Comparison of ENCODE assay signal across 16 mouse cellular contexts in genomic region chr11:43147380-43147779, GRCm38 (mm10). TPM values are rescaled to one million over a fixed set of nuclear protein-coding genes. Genes with fewer than 3 reads are reported as not detected.
DNase-seq lines count a peak whose midpoint lies in the region; ATAC-seq and TF ChIP-seq lines count a peak whose summit lies in the region.
"Had no signal": no experiment of that assay in that cellular context is flagged by ENCODE, and none has a peak within 500 bp of the region (broad histone marks: within the 10 kb centered on the region; RNA-seq: fewer than 3 reads in every experiment).

No protein-coding gene starts in this region.

- H3K4me1 ChIP-seq in hindbrain, embryonic 16.5 days (ENCODE audit: control insufficient read depth, insufficient read depth, low read depth, low read length) = no peaks in the 10 kb centered on the region
- no peaks in the 10 kb centered on the region for H3K4me1 ChIP-seq in hindbrain, embryonic 14.5 days (replicated peaks; ENCODE audit: control insufficient read depth, insufficient read depth, low read length)
- H3K4me1 ChIP-seq in midbrain, postnatal 0 days (ENCODE audit: insufficient read depth, low read length) = no peaks in the 10 kb centered on the region
- H3K4me1 ChIP-seq in midbrain, embryonic 10.5 days = no peaks in the 10 kb centered on the region
- H3K4me1 ChIP-seq: megakaryocyte, embryonic 14.5 days had no signal

- H3K36me3 ChIP-seq in hindbrain, embryonic 16.5 days (ENCODE audit: control insufficient read depth, insufficient read depth, low read length) = no peaks in the 10 kb centered on the region
- no peaks in the 10 kb centered on the region for H3K36me3 ChIP-seq in hindbrain, embryonic 14.5 days (replicated peaks; ENCODE audit: control insufficient read depth, insufficient read depth)
- H3K36me3 ChIP-seq in midbrain, postnatal 0 days (ENCODE audit: insufficient read depth, low read length) = no peaks in the 10 kb centered on the region
- H3K36me3 ChIP-seq in midbrain, embryonic 10.5 days = no peaks in the 10 kb centered on the region

- H3K4me2 ChIP-seq in hindbrain, embryonic 16.5 days (ENCODE audit: low read length) = no peak overlapping the region
- H3K4me2 ChIP-seq in hindbrain, embryonic 14.5 days (replicated peaks) = no peak overlapping the region
- no peak overlapping the region for H3K4me2 ChIP-seq in midbrain, postnatal 0 days (ENCODE audit: low read depth, low read length, poor library complexity, severe bottlenecking)

- no peak overlapping the region for H3K27ac ChIP-seq in hindbrain, embryonic 16.5 days (ENCODE audit: low read depth, low read length)
- no peak overlapping the region for H3K27ac ChIP-seq in hindbrain, embryonic 14.5 days
- H3K27ac ChIP-seq in midbrain, postnatal 0 days (ENCODE audit: low read depth, low read length) = no peak overlapping the region
- no peak overlapping the region for H3K27ac ChIP-seq in midbrain, embryonic 10.5 days (replicated peaks)

- 38% methylated on average over 2 of the region's 2 CpGs for WGBS in hindbrain, embryonic 16.5 days
- WGBS in hindbrain, embryonic 14.5 days = 65% methylated on average over 2 of the region's 2 CpGs
- 55% methylated on average over 2 of the region's 2 CpGs for WGBS in midbrain, postnatal 0 days
- WGBS in midbrain, embryonic 10.5 days = 62% methylated on average over 2 of the region's 2 CpGs

- H3K4me3 ChIP-seq in hindbrain, embryonic 16.5 days (ENCODE audit: low read length) = no peak overlapping the region
- H3K4me3 ChIP-seq in hindbrain, embryonic 14.5 days (replicated peaks; ENCODE audit: low read length) = no peak overlapping the region
- no peak overlapping the region for H3K4me3 ChIP-seq in midbrain, postnatal 0 days (ENCODE audit: low read depth, low read length)
- H3K4me3 ChIP-seq in midbrain, embryonic 10.5 days = no peak overlapping the region
- H3K4me3 ChIP-seq: megakaryocyte, embryonic 14.5 days; myocyte had no signal

- H3K27me3 ChIP-seq in hindbrain, embryonic 16.5 days (replicated peaks; ENCODE audit: control insufficient read depth, insufficient read depth, low read length) = no peaks in the 10 kb centered on the region
- no peaks in the 10 kb centered on the region for H3K27me3 ChIP-seq in hindbrain, embryonic 14.5 days (ENCODE audit: control insufficient read depth, insufficient read depth, low read length)
- H3K27me3 ChIP-seq in midbrain, postnatal 0 days (ENCODE audit: insufficient read depth, low read length) = no peaks in the 10 kb centered on the region
- H3K27me3 ChIP-seq in midbrain, embryonic 10.5 days (ENCODE audit: low read depth, poor library complexity, severe bottlenecking) = no peaks in the 10 kb centered on the region
- H3K27me3 ChIP-seq: megakaryocyte, embryonic 14.5 days had no signal

- H3K9me3 ChIP-seq in hindbrain, embryonic 16.5 days (ENCODE audit: control insufficient read depth, low read length) = no peaks in the 10 kb centered on the region
- H3K9me3 ChIP-seq in hindbrain, embryonic 14.5 days (ENCODE audit: control insufficient read depth, low read length) = no peaks in the 10 kb centered on the region
- no peaks in the 10 kb centered on the region for H3K9me3 ChIP-seq in midbrain, postnatal 0 days (ENCODE audit: low read length)
- no peaks in the 10 kb centered on the region for H3K9me3 ChIP-seq in midbrain, embryonic 10.5 days (replicated peaks)
- H3K9me3 ChIP-seq: megakaryocyte, embryonic 14.5 days had no signal

- peak; percentile 77 for ATAC-seq in hindbrain, embryonic 16.5 days
- no peak; the same call in 1 of the 2 replicates for ATAC-seq in hindbrain, embryonic 14.5 days (ENCODE audit: low FRiP score)
- no peak for ATAC-seq in midbrain, postnatal 0 days (ENCODE audit: low FRiP score)
- ATAC-seq: inflammation-experienced regulatory T-cells, adult 6 months; liver, postnatal 0 days had no signal

- DNase-seq in hindbrain, embryonic 14.5 days (ENCODE audit: low spot score) = no peak
- peak; percentile 47 for DNase-seq in midbrain, postnatal 0 days (ENCODE audit: low spot score)
- DNase-seq in midbrain, embryonic 10.5 days (ENCODE audit: low spot score) = no peak
- DNase-seq in brain, adult 2 months (ENCODE audit: low read depth, low spot score) = peak; percentile 29
- DNase-seq in layer of hippocampus, adult 9-11 months = peak; percentile 18
- DNase-seq in spleen, adult 12 weeks (ENCODE audit: low spot score) = no peak
- no peak for DNase-seq in lung, postnatal 10 days
- DNase-seq: cerebellum, adult 8-10 months; heart, adult 18-20 months; liver, postnatal 0 days; thymus, postnatal 36 days had no signal

- no peak for TF ChIP-seq CTCF in midbrain, postnatal 0 days (IDR thresholded peaks at IDR 0.05)

- H3K9ac ChIP-seq in hindbrain, embryonic 16.5 days (ENCODE audit: low read depth, low read length) = no peak overlapping the region
- no peak overlapping the region for H3K9ac ChIP-seq in hindbrain, embryonic 14.5 days
- H3K9ac ChIP-seq in midbrain, postnatal 0 days (replicated peaks; ENCODE audit: low read length, poor library complexity, severe bottlenecking) = no peak overlapping the region
- H3K9ac ChIP-seq: liver, postnatal 0 days had no signal

RNA-seq across cellular contexts. Expression of gene Atp10b, which starts 2.3 kb away (rescaled TPM):
- polyA plus RNA-seq in hindbrain, embryonic 16.5 days (2015; fragmentation: Nextera tagmentation; extraction: Ambion mirVana) = 0.27 and 0.31 TPM in 2 replicates
- 0.46 and 0.59 TPM in 2 replicates for polyA plus RNA-seq in hindbrain, embryonic 14.5 days (2014; fragmentation: Nextera tagmentation; extraction: Ambion mirVana)
- 1.4 and 1.8 TPM in 2 replicates for total RNA-seq in midbrain, postnatal 0 days (2014; rRNA removed)
- polyA plus RNA-seq in midbrain, postnatal 0 days (2015; fragmentation: Nextera tagmentation; extraction: Ambion mirVana) = 0.32 and 0.33 TPM in 2 replicates
- 0.02 and 0.04 TPM in 2 replicates for polyA plus RNA-seq in midbrain, embryonic 10.5 days (2016; fragmentation: Nextera tagmentation; extraction: Ambion mirVana)
- total RNA-seq: heart, postnatal 10 days had no signal
- polyA plus RNA-seq: liver, postnatal 0 days had no signal

Comparison
In these comparisons a context has a peak if more than half of its experiments do, and no peak if none do; other contexts are left out.
1. DNase-seq: peak in midbrain, postnatal 0 days (single experiment), brain, adult 2 months (single experiment) and layer of hippocampus, adult 9-11 months (single experiment); none in hindbrain, embryonic 14.5 days (single experiment), midbrain, embryonic 10.5 days (single experiment), spleen, adult 12 weeks (single experiment) and lung, postnatal 10 days (single experiment).